Mouse (Mus musculus) MEL (cell line): ENCODE results near the gene Tmed1. TPM values are rescaled to one million over a fixed set of nuclear protein-coding genes. Genes with fewer than 3 reads are reported as not detected.
A peak's percentile ranks its signal among the peaks of the same experiment; 100 is the strongest.

Experiments
- DNase-seq: peaks from one replicate; pipeline ENCODE4 v3.0.0; 2011; ENCODE audit warnings: low read depth, low spot score
- H3K27ac ChIP-seq: 2 replicates; pipeline ENCODE4 v1.5.1; 2012; ENCODE audit warnings: low read depth, mild to moderate bottlenecking, control low read depth, low read length, moderate library complexity; ENCODE audit not compliant: control insufficient read depth
- H3K27me3 ChIP-seq, 2 experiments: fragments of 150-350 bp in 1 of 2; sonication (generic) in 1 of 2; 2 replicates each; pipeline ENCODE4 v1.6.1; 2012; ENCODE audit warnings: low read length in 2 of 2, mild to moderate bottlenecking in 2 of 2, improper control_type of control experiment in 1 of 2, moderate library complexity in 1 of 2; ENCODE audit not compliant: insufficient read depth in 2 of 2, control insufficient read depth in 1 of 2
- H3K36me3 ChIP-seq, 2 experiments: 2 replicates each; pipeline ENCODE4 v1.6.1; 2012 to 2014; ENCODE audit warnings: low read length in 2 of 2, improper control_type of control experiment in 1 of 2, inconsistent platforms in 1 of 2, mild to moderate bottlenecking in 1 of 2; ENCODE audit not compliant: insufficient read depth in 2 of 2, control insufficient read depth in 1 of 2
- H3K4me1 ChIP-seq, 2 experiments: fragments of 150-350 bp in 1 of 2; sonication (generic) in 1 of 2; 2 replicates each; pipeline ENCODE4 v1.6.1; 2012; ENCODE audit warnings: low read length in 2 of 2, improper control_type of control experiment in 1 of 2, mild to moderate bottlenecking in 1 of 2; ENCODE audit not compliant: insufficient read depth in 2 of 2, control insufficient read depth in 1 of 2
- H3K4me3 ChIP-seq, 2 experiments: fragments of 150-350 bp in 1 of 2; sonication (generic) in 1 of 2; 2 replicates each; pipeline ENCODE4 v1.5.1; 2012; ENCODE audit warnings: low read depth in 2 of 2, low read length in 2 of 2, mild to moderate bottlenecking in 2 of 2, moderate library complexity in 2 of 2, control low read depth in 1 of 2, improper control_type of control experiment in 1 of 2; ENCODE audit not compliant: control insufficient read depth in 1 of 2, insufficient read depth in 1 of 2
- H3K79me2 ChIP-seq: 2 replicates; pipeline ENCODE4 v1.6.1; 2012; ENCODE audit warnings: mild to moderate bottlenecking, low read length, moderate library complexity; ENCODE audit not compliant: control insufficient read depth, poor library complexity, insufficient read depth
- H3K9ac ChIP-seq: 2 replicates; pipeline ENCODE4 v1.6.1; 2012; ENCODE audit warnings: low read depth, mild to moderate bottlenecking, control low read depth, low read length, moderate library complexity; ENCODE audit not compliant: control insufficient read depth, poor library complexity, severe bottlenecking
- H3K9me3 ChIP-seq: fragments of 150-350 bp; sonication (generic); replicated peaks from 2 replicates; pipeline ENCODE4 v1.6.1; 2012; ENCODE audit warnings: mild to moderate bottlenecking, low read length, improper control_type of control experiment, moderate library complexity; ENCODE audit not compliant: insufficient read depth
- BHLHE40 ChIP-seq: IDR thresholded peaks from 2 replicates; pipeline ENCODE4 v1.6.1; 2012; ENCODE audit warnings: low read depth, mild to moderate bottlenecking, inconsistent platforms, low read length, improper control_type of control experiment, borderline replicate concordance
- CHD1 ChIP-seq: IDR thresholded peaks from 2 replicates; pipeline ENCODE4 v1.6.1; 2012; ENCODE audit warnings: low read depth, mild to moderate bottlenecking, inconsistent platforms, low read length, improper control_type of control experiment
- CTCF ChIP-seq, 3 experiments: IDR thresholded peaks in 2 of 3; conservative IDR thresholded peaks in 1 of 3; 2 replicates each; pipeline ENCODE4 v1.5.1; 2011 to 2012; ENCODE audit warnings: low read length in 3 of 3, low read depth in 2 of 3, mild to moderate bottlenecking in 2 of 3, improper control_type of control experiment in 1 of 3, inconsistent platforms in 1 of 3, mixed read lengths in 1 of 3, moderate library complexity in 1 of 3; ENCODE audit not compliant: control insufficient read depth in 1 of 3, insufficient read depth in 1 of 3, poor library complexity in 1 of 3, severe bottlenecking in 1 of 3
- E2F4 ChIP-seq: IDR thresholded peaks from 2 replicates; pipeline ENCODE4 v1.6.1; 2011; ENCODE audit warnings: low read depth, low read length, improper control_type of control experiment, borderline replicate concordance
- ELF1 ChIP-seq: IDR thresholded peaks from 2 replicates; pipeline ENCODE4 v1.6.1; 2014; ENCODE audit warnings: low read depth, mild to moderate bottlenecking, inconsistent platforms, low read length, improper control_type of control experiment, moderate library complexity
- GABPA ChIP-seq: IDR thresholded peaks from 2 replicates; pipeline ENCODE4 v1.6.1; 2012; ENCODE audit warnings: low read depth, mild to moderate bottlenecking, inconsistent platforms, low read length, improper control_type of control experiment, moderate library complexity
- GATA1 ChIP-seq: IDR thresholded peaks from 2 replicates; pipeline ENCODE4 v1.6.1; 2011; ENCODE audit warnings: low read depth, low read length, improper control_type of control experiment
- JUND ChIP-seq: IDR thresholded peaks from 2 replicates; pipeline ENCODE4 v1.6.1; 2011; ENCODE audit warnings: low read depth, mild to moderate bottlenecking, improper control_type of control experiment, low read length
- MAFK ChIP-seq: IDR thresholded peaks from 2 replicates; pipeline ENCODE4 v1.6.1; 2011; ENCODE audit warnings: low read depth, mild to moderate bottlenecking, low read length, improper control_type of control experiment, borderline replicate concordance
- MAX ChIP-seq: IDR thresholded peaks from 2 replicates; pipeline ENCODE4 v1.6.1; 2011; ENCODE audit warnings: low read length, improper control_type of control experiment
- MEF2A ChIP-seq: IDR thresholded peaks from 2 replicates; pipeline ENCODE4 v1.6.1; 2014; ENCODE audit warnings: low read depth, mild to moderate bottlenecking, inconsistent platforms, low read length, improper control_type of control experiment; ENCODE audit not compliant: poor library complexity, insufficient replicate concordance, severe bottlenecking; ENCODE audit errors: extremely low read depth
- MXI1 ChIP-seq: IDR thresholded peaks from 2 replicates; pipeline ENCODE4 v1.6.1; 2011; ENCODE audit warnings: mild to moderate bottlenecking, low read depth, low read length, improper control_type of control experiment
- MYC ChIP-seq: IDR thresholded peaks from 2 replicates; pipeline ENCODE4 v1.6.1; 2011; ENCODE audit warnings: low read depth, mild to moderate bottlenecking, low read length, improper control_type of control experiment, moderate library complexity
- NRF1 ChIP-seq: IDR thresholded peaks from 2 replicates; pipeline ENCODE4 v1.6.1; 2014; ENCODE audit warnings: low read depth, mild to moderate bottlenecking, inconsistent platforms, low read length, improper control_type of control experiment, moderate library complexity; ENCODE audit not compliant: poor library complexity, insufficient read depth, severe bottlenecking
- POLR2A ChIP-seq, 2 experiments: IDR thresholded peaks; 2 replicates each; pipeline ENCODE4 v1.6.1; 2011 to 2012; ENCODE audit warnings: low read length in 2 of 2, mild to moderate bottlenecking in 2 of 2, control low read depth in 1 of 2, improper control_type of control experiment in 1 of 2, low read depth in 1 of 2, moderate library complexity in 1 of 2; ENCODE audit not compliant: control insufficient read depth in 1 of 2, insufficient read depth in 1 of 2, poor library complexity in 1 of 2
- POLR2AphosphoS2 ChIP-seq: IDR thresholded peaks from 2 replicates; pipeline ENCODE4 v1.6.1; 2011; ENCODE audit warnings: low read length, improper control_type of control experiment
- RAD21 ChIP-seq: IDR thresholded peaks from 2 replicates; pipeline ENCODE4 v1.6.1; 2011; ENCODE audit warnings: mild to moderate bottlenecking, low read depth, low read length, improper control_type of control experiment
- RCOR1 ChIP-seq: IDR thresholded peaks from 2 replicates; pipeline ENCODE4 v1.6.1; 2012; ENCODE audit warnings: low read depth, mild to moderate bottlenecking, inconsistent platforms, low read length, improper control_type of control experiment
- TAL1 ChIP-seq: IDR thresholded peaks from 2 replicates; pipeline ENCODE4 v1.6.1; 2012; ENCODE audit warnings: mild to moderate bottlenecking, inconsistent platforms, low read length, moderate library complexity, mixed read lengths
- TBP ChIP-seq: IDR thresholded peaks from 2 replicates; pipeline ENCODE4 v1.8.0; 2011; ENCODE audit warnings: low read depth, low read length, improper control_type of control experiment
- TCF12 ChIP-seq: IDR thresholded peaks from 2 replicates; pipeline ENCODE4 v1.6.1; 2014; ENCODE audit warnings: low read depth, mild to moderate bottlenecking, inconsistent platforms, low read length, improper control_type of control experiment, moderate library complexity
- UBTF ChIP-seq: IDR thresholded peaks from 2 replicates; pipeline ENCODE4 v1.6.1; 2012; ENCODE audit warnings: low read depth, mild to moderate bottlenecking, inconsistent platforms, low read length, improper control_type of control experiment, moderate library complexity, borderline replicate concordance; ENCODE audit not compliant: insufficient read depth
- ZC3H11A ChIP-seq: IDR thresholded peaks from 2 replicates; pipeline ENCODE4 v1.6.1; 2012; ENCODE audit warnings: low read depth, mild to moderate bottlenecking, inconsistent platforms, low read length, improper control_type of control experiment
- ZKSCAN1 ChIP-seq: IDR thresholded peaks from 2 replicates; pipeline ENCODE4 v1.6.1; 2012; ENCODE audit warnings: low read depth, mild to moderate bottlenecking, inconsistent platforms, low read length, improper control_type of control experiment, moderate library complexity
- ZMIZ1 ChIP-seq: IDR thresholded peaks from 2 replicates; pipeline ENCODE4 v1.6.1; 2012; ENCODE audit warnings: low read depth, mild to moderate bottlenecking, inconsistent platforms, low read length, improper control_type of control experiment, moderate library complexity
- ZNF384 ChIP-seq: IDR thresholded peaks from 2 replicates; pipeline ENCODE4 v1.6.1; 2012; ENCODE audit warnings: low read depth, mild to moderate bottlenecking, inconsistent platforms, low read length, improper control_type of control experiment
- polyA plus RNA-seq, 2 experiments: library from polyadenylated mRNA; stranded (reverse) in 1 of 2; unstranded in 1 of 2; fragments of >175 nt in 1 of 2; fragments of >200 nt in 1 of 2; gene quantifications; 2 replicates each; pipeline versions ENCODE4 v1.2.1 to v1.2.4; 2012; ENCODE audit warnings: low replicate concordance in 2 of 2, low read depth in 1 of 2; ENCODE audit not compliant: insufficient read length in 2 of 2, insufficient read depth in 1 of 2, missing spikeins in 1 of 2
- total RNA-seq: library from RNA; depleted of rRNA; stranded (reverse); fragments of 300-350 nt; gene quantifications from 2 replicates; pipeline ENCODE4 v1.2.3, GENCODE M21; 2012

Gene Tmed1
- total and polyA plus RNA-seq, 3 experiments, result 89.4 to 146 TPM; not detected in 1

DNA sequence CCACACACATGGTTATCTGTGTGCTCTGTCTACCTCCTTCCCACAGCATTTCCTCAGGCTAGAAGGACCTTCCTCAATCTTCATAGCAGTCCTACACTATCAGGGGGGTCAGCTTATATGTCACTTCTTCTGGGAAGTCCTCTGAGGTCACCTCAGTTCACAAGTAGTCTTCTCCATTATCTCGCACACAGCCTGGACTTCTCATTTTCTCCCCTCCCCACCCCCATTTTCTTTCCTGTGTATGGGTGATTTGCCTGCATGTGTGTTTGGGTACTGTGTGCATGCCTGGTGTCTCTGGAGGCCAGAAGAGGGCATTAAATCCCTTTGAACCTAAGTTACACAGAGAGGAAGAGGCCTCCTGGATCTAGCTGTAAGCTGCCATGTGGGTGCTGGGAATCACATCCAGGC, 17.9 kb upstream of the Tmed1 start (continued):
- TF ChIP-seq ZMIZ1 (0 out of 2 replicates have a peak, but pooled peaks have one; percentile 15), TCF12 (peak; percentile 74), MXI1 (peak; percentile 94), ZKSCAN1 (no peak), BHLHE40 (peak; percentile 69), RAD21 (peak; percentile 55), POLR2A (IDR thresholded peaks at IDR 0.05; ENCODE audit: control insufficient read depth in 1 of 2, insufficient read depth in 1 of 2, low read depth in 1 of 2, low read length in 2 of 2, poor library complexity in 1 of 2) (peak in 1 of 2 experiments; percentile 65; a peak in 2 of 4 replicates)

DNA sequence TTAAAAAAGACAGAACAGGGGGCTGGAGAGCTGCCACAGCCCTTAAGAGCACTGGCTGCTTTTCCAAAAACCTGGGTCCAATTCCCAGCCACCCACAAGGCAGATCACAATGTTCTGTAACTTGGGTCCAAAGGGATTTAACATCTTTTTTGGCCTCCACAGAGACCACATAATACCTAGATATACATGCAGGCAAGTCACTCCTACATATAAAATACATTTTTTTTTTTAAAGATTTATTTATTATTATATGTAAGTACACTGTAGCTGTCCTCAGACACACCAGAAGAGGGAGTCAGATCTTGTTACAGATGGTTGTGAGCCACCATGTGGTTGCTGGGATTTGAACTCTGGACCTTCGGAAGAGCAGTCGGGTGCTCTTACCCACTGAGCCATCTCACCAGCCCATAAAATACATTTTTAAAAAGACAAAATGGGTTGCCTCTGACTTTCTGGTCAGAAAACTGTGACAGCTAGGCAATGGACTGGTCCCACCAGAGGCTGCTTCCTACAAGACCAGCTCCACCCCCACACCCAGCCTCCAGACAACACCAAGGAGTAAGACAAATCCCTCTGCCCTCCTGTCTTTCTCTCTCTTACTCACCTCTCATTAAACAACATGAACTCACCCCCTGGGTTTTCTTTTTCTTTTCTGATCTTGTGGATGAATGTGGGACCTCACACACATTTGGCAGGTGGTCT, 17.2 kb upstream of the Tmed1 start:
- no peaks in the 10 kb centered on the region; the same call in 1 of the 2 replicates for H3K79me2 ChIP-seq
- H3K9me3 ChIP-seq, result no peaks in the 10 kb centered on the region
- DNase-seq, result peak; percentile 92
- H3K4me1 ChIP-seq, result peaks cover 12 to 39% of the 10 kb centered on the region in 2 experiments
- H3K36me3 ChIP-seq, result peaks cover 0 to 30% of the 10 kb centered on the region in 2 experiments; a peak in 2 of 4 replicates
- TF ChIP-seq MAFK (peak; percentile 92), CTCF (IDR thresholded peaks at IDR 0.05 in 2 of 3, conservative IDR thresholded peaks at IDR 0.05 in 1 of 3; ENCODE audit: control insufficient read depth in 1 of 3, insufficient read depth in 1 of 3, low read depth in 2 of 3, low read length in 3 of 3, poor library complexity in 1 of 3, severe bottlenecking in 1 of 3) (peak in 2 of 3 experiments; percentile 6 to 15; a peak in 3 of 6 replicates), MAX (no peak), MXI1 (0 out of 2 replicates have a peak, but pooled peaks have one; percentile 1), JUND (no peak), ZC3H11A (no peak), MEF2A (no peak), POLR2AphosphoS2 (no peak), ZNF384 (peak; percentile 71), CHD1 (peak; percentile 69; the same call in 1 of the 2 replicates), ZKSCAN1 (no peak), ZMIZ1 (no peak), TAL1 (no peak), TCF12 (no peak), GABPA (no peak), E2F4 (0 out of 2 replicates have a peak, but pooled peaks have one; percentile 49), TBP (peak; percentile 96), BHLHE40 (no peak), ELF1 (peak; percentile 59; the same call in 1 of the 2 replicates), NRF1 (no peak), UBTF (peak; percentile 56; the same call in 1 of the 2 replicates), GATA1 (no peak), RCOR1 (no peak), MYC (peak; percentile 83)
- no peaks in the 10 kb centered on the region for H3K27me3 ChIP-seq
- peak overlapping the region; percentile 53 for H3K9ac ChIP-seq
- H3K27ac ChIP-seq, result peak overlapping the region; percentile 82
- H3K4me3 ChIP-seq, result peak overlapping the region; percentile 10 to 50
